Mouse (Mus musculus): Measurements from ENCODE around the gene Tecr. TPM values are rescaled to one million over a fixed set of nuclear protein-coding genes. Genes with fewer than 3 reads are reported as not detected.
"Not testable (repeated sequence)": the region's sequence is repeated elsewhere in the genome, so short reads cannot be mapped to it uniquely, and the experiment has no call there.

Gene Tecr
- polyA plus RNA-seq, 1 experiment from 2014 or later = 629 TPM

DNA sequence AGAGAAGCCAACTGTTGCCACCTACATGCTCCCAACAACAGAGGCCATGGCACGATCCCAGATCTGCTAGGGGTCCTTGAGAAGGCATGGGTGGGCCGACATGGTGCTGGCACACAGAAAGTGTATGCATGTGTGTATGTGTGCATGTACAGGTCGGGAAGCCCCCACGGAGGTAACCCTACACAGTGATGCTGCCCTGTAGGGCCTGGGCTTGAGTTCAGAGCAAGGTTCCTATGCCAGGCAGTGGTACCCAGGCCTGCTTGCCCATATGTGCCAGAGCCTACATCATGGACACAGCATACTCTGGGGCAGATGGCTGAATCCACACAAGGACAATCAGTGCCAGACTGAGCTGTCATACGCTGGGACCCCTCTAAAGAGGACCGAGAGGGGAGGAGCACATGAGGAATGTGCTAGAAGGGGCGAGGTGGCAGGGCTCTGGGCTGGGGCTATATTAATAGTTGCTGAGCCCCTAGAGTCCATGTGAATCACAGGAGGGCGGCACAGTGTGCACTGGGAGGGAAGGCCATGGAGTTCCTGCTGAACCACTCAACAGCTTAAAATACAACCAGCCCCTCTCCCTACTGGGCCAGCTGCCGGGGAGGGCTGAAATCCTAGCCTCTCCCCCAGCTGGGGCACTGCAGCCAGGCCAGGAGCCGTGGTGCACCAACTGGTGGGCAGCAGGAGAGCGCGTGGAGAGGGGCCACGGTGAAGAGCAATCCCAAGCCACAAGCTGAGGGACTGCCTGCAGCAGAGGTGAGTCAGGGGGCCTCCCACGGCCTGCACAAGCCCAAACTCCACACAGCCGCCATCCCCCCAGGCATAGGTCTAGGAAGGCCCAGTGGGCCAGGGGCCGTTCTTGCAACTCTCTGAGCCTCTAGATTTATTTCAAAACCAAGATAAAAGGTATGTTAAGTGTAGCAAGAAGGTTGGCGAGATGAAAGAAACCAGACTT is 31.9 kb downstream of the Tecr start:
- no peak overlapping the region for H3K4me3 ChIP-seq (ENCODE audit: low read depth, low read length)
- WGBS = 64% methylated on average over 17 of the region's 17 CpGs
- peaks cover 25% of the 10 kb centered on the region for H3K4me1 ChIP-seq (ENCODE audit: control insufficient read depth, insufficient read depth, low read length)
- peak overlapping the region; percentile 45; the same call in 1 of the 2 replicates for H3K27ac ChIP-seq (ENCODE audit: low read length)
- H3K27me3 ChIP-seq (ENCODE audit: control insufficient read depth, insufficient read depth, low read length) = no peaks in the 10 kb centered on the region
- no peaks in the 10 kb centered on the region for H3K9me3 ChIP-seq (ENCODE audit: control insufficient read depth, low read depth, low read length)
- no peak overlapping the region for H3K9ac ChIP-seq (replicated peaks; ENCODE audit: low read depth, low read length)
- H3K36me3 ChIP-seq (ENCODE audit: control insufficient read depth, insufficient read depth, low read length) = peaks cover 21% of the 10 kb centered on the region
- no peak overlapping the region for H3K4me2 ChIP-seq (replicated peaks; ENCODE audit: low read depth, low read length)
- no peak for ATAC-seq (ENCODE audit: insufficient number of reproducible peaks, insufficient read depth, low FRiP score, low read depth)

DNA sequence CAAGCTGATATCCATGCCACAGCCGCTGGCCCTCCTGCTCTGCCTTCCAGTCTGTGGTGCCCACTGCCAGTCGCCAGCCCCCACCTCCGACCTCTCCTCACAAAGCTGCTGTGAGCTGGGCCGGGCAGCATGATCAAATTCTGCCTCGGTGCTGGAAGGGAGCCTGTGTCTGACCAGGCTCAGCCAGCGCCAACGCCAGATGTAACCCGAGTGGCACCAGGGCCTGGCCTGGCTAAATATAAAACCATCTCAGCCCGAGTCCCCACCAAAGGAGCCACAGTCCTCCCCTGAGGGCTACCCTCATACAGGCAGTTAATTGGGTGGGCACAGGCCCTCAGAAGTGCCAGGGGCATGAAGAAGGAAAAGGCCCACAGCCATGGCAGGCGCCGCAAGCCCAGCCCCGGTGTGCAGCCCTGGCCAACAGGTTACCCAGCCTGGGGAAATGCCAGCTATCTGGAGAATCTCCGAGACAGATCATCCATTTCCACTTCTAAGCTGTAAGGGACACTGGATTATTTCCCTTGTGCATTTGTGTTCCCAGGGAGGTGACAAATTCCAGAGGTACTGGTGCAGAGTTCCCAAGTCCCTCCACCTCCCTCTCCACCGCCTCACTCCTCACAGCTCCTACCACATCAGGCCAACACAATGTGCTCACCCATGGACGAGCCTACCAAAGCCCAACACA is 33.0 kb downstream of the Tecr start:
- H3K9ac ChIP-seq (replicated peaks; ENCODE audit: low read depth, low read length) = no peak overlapping the region
- no peaks in the 10 kb centered on the region for H3K9me3 ChIP-seq (ENCODE audit: control insufficient read depth, low read depth, low read length)
- ATAC-seq (ENCODE audit: insufficient number of reproducible peaks, insufficient read depth, low FRiP score, low read depth) = no peak
- H3K27me3 ChIP-seq (ENCODE audit: control insufficient read depth, insufficient read depth, low read length) = no peaks in the 10 kb centered on the region
- H3K27ac ChIP-seq (ENCODE audit: low read length) = no peak overlapping the region
- peaks cover 29% of the 10 kb centered on the region for H3K36me3 ChIP-seq (ENCODE audit: control insufficient read depth, insufficient read depth, low read length)
- 81% methylated on average over 15 of the region's 15 CpGs for WGBS
- peaks cover 24% of the 10 kb centered on the region for H3K4me1 ChIP-seq (ENCODE audit: control insufficient read depth, insufficient read depth, low read length)
- H3K4me2 ChIP-seq (replicated peaks; ENCODE audit: low read depth, low read length) = no peak overlapping the region
- no peak overlapping the region for H3K4me3 ChIP-seq (ENCODE audit: low read depth, low read length)

DNA sequence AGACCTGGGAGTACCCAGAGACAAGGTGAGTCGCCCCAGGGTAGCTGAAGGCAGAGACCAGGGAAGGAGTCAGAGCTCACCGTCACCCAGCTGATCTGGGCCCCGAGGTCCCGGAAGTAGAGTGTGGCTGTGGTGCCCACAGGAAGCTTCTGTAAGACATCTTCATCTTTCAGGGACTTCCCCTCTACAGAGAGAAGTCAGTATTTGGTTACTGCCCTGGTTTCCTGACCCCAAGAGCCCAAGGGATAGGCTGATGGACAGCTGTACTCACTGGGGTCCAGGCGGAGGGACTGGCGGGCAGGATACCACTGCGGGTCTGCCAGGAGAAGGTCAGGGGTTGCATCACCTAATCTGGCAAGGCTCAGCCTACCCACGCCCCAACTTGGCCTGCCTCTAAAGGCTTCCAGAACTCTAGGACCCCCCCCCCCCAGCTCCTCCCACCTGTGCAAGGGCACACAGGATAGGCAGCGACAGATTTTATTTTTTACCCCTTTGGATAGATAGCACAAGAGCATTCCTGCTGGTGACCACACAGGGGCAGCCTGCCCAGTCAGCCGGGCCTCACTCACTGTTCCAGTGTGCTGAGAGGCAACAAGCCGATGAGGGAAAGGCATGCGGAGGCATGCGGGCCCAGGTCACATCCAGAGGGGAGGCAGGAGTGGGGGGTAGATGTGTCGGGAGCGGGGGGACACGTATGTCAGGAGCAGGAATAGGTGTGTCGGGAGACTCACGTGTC is 34.5 kb downstream of the Tecr start:
- no peak for ATAC-seq (ENCODE audit: insufficient number of reproducible peaks, insufficient read depth, low FRiP score, low read depth)
- WGBS = 85% methylated on average over 18 of the region's 18 CpGs
- H3K4me1 ChIP-seq (ENCODE audit: control insufficient read depth, insufficient read depth, low read length) = peaks cover 19% of the 10 kb centered on the region
- H3K9ac ChIP-seq (replicated peaks; ENCODE audit: low read depth, low read length) = no peak overlapping the region
- no peaks in the 10 kb centered on the region for H3K27me3 ChIP-seq (ENCODE audit: control insufficient read depth, insufficient read depth, low read length)
- H3K27ac ChIP-seq (ENCODE audit: low read length) = no peak overlapping the region
- H3K4me3 ChIP-seq (ENCODE audit: low read depth, low read length) = no peak overlapping the region
- H3K9me3 ChIP-seq (ENCODE audit: control insufficient read depth, low read depth, low read length) = no peaks in the 10 kb centered on the region
- H3K4me2 ChIP-seq (replicated peaks; ENCODE audit: low read depth, low read length) = no peak overlapping the region
- peaks cover 29% of the 10 kb centered on the region for H3K36me3 ChIP-seq (ENCODE audit: control insufficient read depth, insufficient read depth, low read length)

DNA sequence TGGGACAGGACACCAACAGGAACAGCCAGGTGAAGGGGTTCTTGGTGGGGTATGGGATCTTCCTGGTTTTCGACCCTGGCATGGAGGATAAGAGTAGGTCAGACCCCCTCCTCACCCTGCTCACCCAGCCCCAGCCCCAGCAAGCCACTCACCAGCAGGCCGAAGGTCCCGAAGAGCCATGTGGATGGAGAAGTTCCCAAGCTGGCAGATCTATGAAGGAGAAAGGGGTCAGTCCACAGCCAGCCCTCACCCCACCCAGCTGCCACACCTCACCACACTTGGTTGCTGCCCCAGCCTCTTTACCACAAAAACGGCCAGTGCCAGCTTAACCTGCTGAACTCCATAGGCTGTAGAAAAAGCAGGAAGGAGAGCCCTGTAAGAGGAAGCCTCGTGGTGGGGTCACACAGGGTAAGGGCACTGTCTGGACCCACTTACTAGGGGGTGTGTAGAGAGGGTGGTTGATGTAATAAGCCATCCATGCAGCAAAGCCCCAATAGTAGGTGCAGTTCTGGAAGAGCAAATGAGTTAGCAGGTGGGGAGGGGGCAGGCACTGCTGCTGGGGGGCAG is 35.4 kb downstream of the Tecr start:
- Histone ChIP-seq H3K9me3 (ENCODE audit: control insufficient read depth, low read depth, low read length) (no peaks in the 10 kb centered on the region), H3K9ac (replicated peaks; ENCODE audit: low read depth, low read length) (no peak overlapping the region), H3K27me3 (ENCODE audit: control insufficient read depth, insufficient read depth, low read length) (no peaks in the 10 kb centered on the region), H3K4me3 (ENCODE audit: low read depth, low read length) (no peak overlapping the region), H3K4me2 (replicated peaks; ENCODE audit: low read depth, low read length) (no peak overlapping the region), H3K4me1 (ENCODE audit: control insufficient read depth, insufficient read depth, low read length) (peaks cover 20% of the 10 kb centered on the region), H3K27ac (ENCODE audit: low read length) (no peak overlapping the region), H3K36me3 (ENCODE audit: control insufficient read depth, insufficient read depth, low read length) (peaks cover 29% of the 10 kb centered on the region)
- 81% methylated on average over 5 of the region's 5 CpGs for WGBS
- ATAC-seq (ENCODE audit: insufficient number of reproducible peaks, insufficient read depth, low FRiP score, low read depth) = no peak

DNA sequence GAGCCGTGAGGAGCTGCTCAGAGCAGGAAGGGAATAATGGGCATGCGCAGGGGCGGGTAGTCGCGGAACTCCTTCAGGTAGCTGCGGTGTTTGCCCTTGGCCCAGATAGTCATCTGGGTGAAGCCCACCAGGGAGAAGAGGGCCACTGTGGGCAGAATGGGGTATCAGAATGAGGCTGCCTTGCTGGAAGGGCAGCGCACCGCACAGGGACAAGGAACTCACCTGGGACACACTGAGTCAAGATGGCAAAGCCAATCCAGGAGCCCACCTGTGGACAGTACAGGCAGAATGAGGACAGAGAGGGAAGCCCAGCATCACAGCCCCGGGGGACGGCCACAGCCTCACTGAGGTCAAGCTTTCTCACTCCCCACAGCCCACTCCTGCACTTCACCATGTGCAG is 36.0 kb downstream of the Tecr start:
- H3K9ac ChIP-seq (replicated peaks; ENCODE audit: low read depth, low read length) = no peak overlapping the region
- H3K36me3 ChIP-seq (ENCODE audit: control insufficient read depth, insufficient read depth, low read length) = peaks cover 29% of the 10 kb centered on the region
- 87% methylated on average over 10 of the region's 10 CpGs for WGBS
- H3K4me3 ChIP-seq (ENCODE audit: low read depth, low read length) = no peak overlapping the region
- H3K27me3 ChIP-seq (ENCODE audit: control insufficient read depth, insufficient read depth, low read length) = no peaks in the 10 kb centered on the region
- no peak overlapping the region for H3K4me2 ChIP-seq (replicated peaks; ENCODE audit: low read depth, low read length)
- no peak for ATAC-seq (ENCODE audit: insufficient number of reproducible peaks, insufficient read depth, low FRiP score, low read depth)
- H3K9me3 ChIP-seq (ENCODE audit: control insufficient read depth, low read depth, low read length) = no peaks in the 10 kb centered on the region
- H3K4me1 ChIP-seq (ENCODE audit: control insufficient read depth, insufficient read depth, low read length) = peaks cover 15% of the 10 kb centered on the region
- no peak overlapping the region for H3K27ac ChIP-seq (ENCODE audit: low read length)

- not testable (repeated sequence) for H3K27ac ChIP-seq (ENCODE audit: low read length); H3K4me2 ChIP-seq (replicated peaks; ENCODE audit: low read depth, low read length); H3K27me3 ChIP-seq (ENCODE audit: control insufficient read depth, insufficient read depth, low read length); H3K4me3 ChIP-seq (ENCODE audit: low read depth, low read length); H3K4me1 ChIP-seq (ENCODE audit: control insufficient read depth, insufficient read depth, low read length); H3K9me3 ChIP-seq (ENCODE audit: control insufficient read depth, low read depth, low read length); H3K9ac ChIP-seq (replicated peaks; ENCODE audit: low read depth, low read length); ATAC-seq (ENCODE audit: insufficient number of reproducible peaks, insufficient read depth, low FRiP score, low read depth)
- 94% methylated on average over 6 of the region's 7 CpGs for WGBS
- peaks cover 29% of the 10 kb centered on the region for H3K36me3 ChIP-seq (ENCODE audit: control insufficient read depth, insufficient read depth, low read length)
Observed at GRCm38 (mm10) chr8:83571001-83571340, 36.8 kb downstream of the Tecr start.

- Histone ChIP-seq H3K27ac (ENCODE audit: low read length) (no peak overlapping the region), H3K4me3 (ENCODE audit: low read depth, low read length) (no peak overlapping the region), H3K4me2 (replicated peaks; ENCODE audit: low read depth, low read length) (no peak overlapping the region), H3K9ac (replicated peaks; ENCODE audit: low read depth, low read length) (no peak overlapping the region), H3K36me3 (ENCODE audit: control insufficient read depth, insufficient read depth, low read length) (peaks cover 29% of the 10 kb centered on the region), H3K4me1 (ENCODE audit: control insufficient read depth, insufficient read depth, low read length) (peaks cover 7% of the 10 kb centered on the region), H3K27me3 (ENCODE audit: control insufficient read depth, insufficient read depth, low read length) (no peaks in the 10 kb centered on the region), H3K9me3 (ENCODE audit: control insufficient read depth, low read depth, low read length) (no peaks in the 10 kb centered on the region)
- WGBS = 80% methylated on average over 15 of the region's 15 CpGs
- no peak for ATAC-seq (ENCODE audit: insufficient number of reproducible peaks, insufficient read depth, low FRiP score, low read depth)
Observed at GRCm38 (mm10) chr8:83570272-83571000, 37.3 kb downstream of the Tecr start.

Measured in stomach, embryonic 14.5 days (tissue).